Mouse (Mus musculus) liver, adult 2 months (tissue): ENCODE data around the gene Gbx2. TPM values are rescaled to one million over a fixed set of nuclear protein-coding genes. Genes with fewer than 3 reads are reported as not detected.

Experiments
- DNase-seq: peaks from one replicate; pipeline ENCODE4 v3.0.0-alpha.2; 2011; ENCODE audit warnings: low read depth, low spot score; ENCODE audit errors: extremely low read depth
- H3K27ac ChIP-seq: fragments of 200-500 bp; replicated peaks from 2 replicates; pipeline ENCODE4 v1.5.1; 2012; ENCODE audit warnings: low read depth, mild to moderate bottlenecking, control low read depth, inconsistent platforms, low read length; ENCODE audit not compliant: insufficient read depth
- H3K27me3 ChIP-seq: fragments of 200-500 bp; 2 replicates; pipeline ENCODE4 v1.6.1; 2012; ENCODE audit warnings: mild to moderate bottlenecking, moderate library complexity, low read length, inconsistent platforms; ENCODE audit not compliant: control insufficient read depth, insufficient read depth
- H3K36me3 ChIP-seq: fragments of 200-500 bp; 2 replicates; pipeline ENCODE4 v1.6.1; 2012; ENCODE audit warnings: low read length, inconsistent platforms; ENCODE audit not compliant: control insufficient read depth, insufficient read depth
- H3K4me1 ChIP-seq: fragments of 200-500 bp; 2 replicates; pipeline ENCODE4 v1.6.1; 2011; ENCODE audit warnings: low read length; ENCODE audit not compliant: control insufficient read depth, insufficient read depth
- H3K4me3 ChIP-seq: fragments of 200-500 bp; 2 replicates; pipeline ENCODE4 v1.5.1; 2011; ENCODE audit warnings: low read depth, mild to moderate bottlenecking, control low read depth, low read length, moderate library complexity; ENCODE audit not compliant: insufficient read depth
- H3K79me2 ChIP-seq: fragments of 200-500 bp; 2 replicates; pipeline ENCODE4 v1.6.1; 2012; ENCODE audit warnings: inconsistent platforms, mild to moderate bottlenecking, low read length, moderate library complexity; ENCODE audit not compliant: control insufficient read depth, insufficient read depth
- H3K9ac ChIP-seq: fragments of 200-500 bp; 2 replicates; pipeline ENCODE4 v1.6.1; 2012; ENCODE audit warnings: low read depth, mild to moderate bottlenecking, control low read depth, inconsistent platforms, low read length
- CTCF ChIP-seq: fragments of 200-500 bp; IDR thresholded peaks from 2 replicates; pipeline ENCODE4 v1.5.1; 2011; ENCODE audit warnings: low read depth, low read length, control low read depth
- POLR2A ChIP-seq: fragments of 200-500 bp; IDR thresholded peaks from 2 replicates; pipeline ENCODE4 v1.6.1; 2011; ENCODE audit warnings: low read length, control low read depth; ENCODE audit not compliant: insufficient read depth; ENCODE audit errors: extremely low read depth
- WGBS: fragments of 180-500 bp; shearing (Covaris S2); methylation state at CpG from one replicate; pipeline ENCODE4 v1.1.7; 2018; 5-methylcytosine and 5-hydroxymethylcytosine counted together
- polyA plus RNA-seq: library from polyadenylated mRNA; depleted of rRNA; stranded (reverse); fragments of >200 nt; gene quantifications from 2 replicates; pipeline ENCODE4 v1.2.3, GENCODE M21; 2012
- total RNA-seq: library from RNA; depleted of rRNA; stranded (reverse); fragments of >200 nt; gene quantifications from 2 replicates; pipeline ENCODE4 v1.2.3, GENCODE M21; 2014

The Gbx2 gene
- total and polyA plus RNA-seq, 2 experiments, result not detected

DNA sequence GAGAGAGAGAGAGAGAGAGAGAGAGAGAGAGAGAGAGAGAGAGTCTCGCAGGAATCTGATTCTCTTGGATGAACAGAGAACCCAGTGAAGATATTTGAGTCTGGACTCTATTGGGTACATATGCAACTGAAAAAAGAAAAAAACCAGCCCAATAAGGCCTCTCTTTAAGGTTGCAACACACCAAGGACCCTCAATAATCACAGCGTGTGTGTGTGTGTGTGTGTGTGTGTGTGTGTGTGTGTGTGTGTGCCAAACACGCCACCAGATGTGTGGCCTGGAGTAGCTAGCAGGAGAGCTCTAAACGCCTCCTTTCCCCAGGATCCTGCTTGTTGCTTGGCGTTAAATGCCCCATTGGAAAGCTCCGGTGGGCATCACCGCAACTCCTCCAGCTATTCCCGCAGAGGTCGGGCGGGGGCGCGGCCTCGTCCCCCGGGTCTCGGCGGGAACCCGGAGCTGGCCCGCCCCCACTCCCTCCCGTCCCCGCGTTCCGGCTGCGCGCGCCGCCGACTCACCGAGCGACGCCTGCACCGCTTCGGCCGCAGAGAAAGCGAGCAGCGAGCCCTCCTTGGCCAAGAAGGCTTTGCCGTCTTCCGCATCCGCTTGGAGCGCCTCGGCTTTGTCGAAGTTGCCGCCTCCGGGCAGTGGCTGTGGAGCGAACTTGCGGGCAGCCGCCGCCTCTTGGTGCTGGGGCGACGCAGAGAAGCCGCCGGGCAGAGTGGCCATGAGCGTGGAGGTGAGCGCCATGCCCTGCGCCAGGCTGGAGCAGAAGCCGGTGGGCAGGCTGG is 1.1 kb downstream of the Gbx2 start:
- Histone ChIP-seq H3K9ac (no peak overlapping the region), H3K4me3 (no peak overlapping the region), H3K27ac (no peak overlapping the region), H3K27me3 (peaks cover 38% of the 10 kb centered on the region), H3K4me1 (no peaks in the 10 kb centered on the region), H3K36me3 (no peaks in the 10 kb centered on the region), H3K79me2 (no peaks in the 10 kb centered on the region)
- 3% methylated on average over 55 of the region's 55 CpGs for WGBS
- no peak for DNase-seq
- TF ChIP-seq CTCF (no peak), POLR2A (no peak)

DNA sequence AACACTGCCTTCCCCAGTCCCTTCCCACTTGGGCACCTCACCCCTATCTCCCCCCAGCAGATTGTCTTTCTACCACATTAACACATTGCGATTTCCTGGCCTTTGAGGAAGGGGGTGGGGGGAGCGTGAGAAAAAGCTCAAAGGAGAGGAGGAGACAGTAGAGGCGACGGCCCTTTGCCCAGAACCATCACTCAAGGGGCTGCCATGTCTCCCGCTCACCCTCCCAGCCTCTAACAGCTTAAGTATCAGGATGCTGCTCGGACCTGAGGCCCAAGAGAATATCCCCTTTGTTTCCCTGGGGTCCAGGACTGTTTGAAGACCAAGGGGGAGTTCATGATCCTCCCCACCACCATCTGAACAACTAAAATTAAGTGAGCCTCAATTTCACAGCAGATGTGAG is 1.8 kb downstream of the Gbx2 start:
- Histone ChIP-seq H3K4me3 (no peak overlapping the region), H3K9ac (no peak overlapping the region), H3K4me1 (no peaks in the 10 kb centered on the region), H3K36me3 (no peaks in the 10 kb centered on the region), H3K27ac (no peak overlapping the region), H3K79me2 (no peaks in the 10 kb centered on the region), H3K27me3 (peaks cover 40% of the 10 kb centered on the region)
- DNase-seq, result no peak
- 16% methylated on average over 6 of the region's 6 CpGs for WGBS
- TF ChIP-seq POLR2A (no peak), CTCF (no peak)

DNA sequence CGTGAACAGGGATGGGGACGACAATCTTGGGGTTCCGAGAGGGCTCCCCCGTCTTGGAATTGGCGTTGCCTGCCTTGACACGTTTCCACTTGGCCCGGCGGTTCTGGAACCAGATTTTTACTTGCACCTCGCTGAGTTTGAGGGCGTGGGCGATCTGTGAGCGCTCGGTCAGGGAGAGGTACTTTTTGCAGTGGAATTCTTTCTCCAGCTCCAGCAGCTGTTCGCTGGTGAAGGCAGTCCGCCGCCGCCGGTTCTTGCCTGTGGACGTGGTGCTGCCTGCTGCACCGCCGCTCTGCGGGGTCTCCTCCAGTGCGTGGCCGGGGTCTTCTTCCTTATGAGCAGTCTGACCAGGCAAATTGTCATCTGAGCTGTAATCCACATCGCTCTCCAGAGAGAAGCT is 2.3 kb downstream of the Gbx2 start:
- 19% methylated on average over 25 of the region's 25 CpGs for WGBS
- no peak for TF ChIP-seq CTCF
- TF ChIP-seq POLR2A, result no peak
- no peak overlapping the region for H3K9ac ChIP-seq
- no peak for DNase-seq
- H3K4me1 ChIP-seq, result no peaks in the 10 kb centered on the region
- no peaks in the 10 kb centered on the region for H3K36me3 ChIP-seq
- H3K27me3 ChIP-seq, result peaks cover 42% of the 10 kb centered on the region
- no peak overlapping the region for H3K4me3 ChIP-seq
- H3K79me2 ChIP-seq, result no peaks in the 10 kb centered on the region
- no peak overlapping the region for H3K27ac ChIP-seq

DNA sequence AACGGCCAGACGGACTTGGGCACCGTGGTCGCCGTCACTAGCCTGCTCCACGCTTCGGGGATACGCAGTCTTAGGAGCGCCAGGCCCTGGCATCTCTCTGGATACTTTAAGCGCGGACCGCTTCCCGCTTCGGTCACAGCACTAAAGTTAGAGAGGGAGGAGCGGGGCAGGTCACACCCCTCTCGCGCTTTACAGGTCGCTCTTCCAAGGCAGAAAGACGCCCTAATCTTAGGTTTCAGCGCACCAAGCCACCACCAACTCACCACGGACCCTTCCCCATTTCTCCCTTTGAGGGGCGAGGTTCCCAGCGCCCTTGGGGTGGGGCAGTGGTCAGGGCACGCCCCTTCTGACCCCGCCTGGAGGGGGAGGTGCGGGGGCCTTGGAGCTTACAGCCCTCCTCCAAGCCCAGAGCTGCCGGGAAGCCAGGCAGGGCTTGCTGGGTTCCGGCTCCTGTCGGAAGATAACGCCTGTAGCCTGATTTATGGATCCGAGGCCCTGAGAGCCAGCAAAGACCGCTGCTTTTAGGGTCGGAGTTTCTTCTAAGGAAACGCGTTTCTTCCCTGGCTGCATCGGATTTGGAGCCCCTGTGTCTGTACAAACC is 3.8 kb downstream of the Gbx2 start:
- Histone ChIP-seq H3K4me3 (no peak overlapping the region), H3K4me1 (no peaks in the 10 kb centered on the region), H3K36me3 (no peaks in the 10 kb centered on the region), H3K9ac (no peak overlapping the region), H3K79me2 (no peaks in the 10 kb centered on the region), H3K27me3 (peaks cover 43% of the 10 kb centered on the region), H3K27ac (no peak overlapping the region)
- TF ChIP-seq CTCF (no peak), POLR2A (no peak)
- DNase-seq, result no peak
- 4% methylated on average over 36 of the region's 36 CpGs for WGBS

DNA sequence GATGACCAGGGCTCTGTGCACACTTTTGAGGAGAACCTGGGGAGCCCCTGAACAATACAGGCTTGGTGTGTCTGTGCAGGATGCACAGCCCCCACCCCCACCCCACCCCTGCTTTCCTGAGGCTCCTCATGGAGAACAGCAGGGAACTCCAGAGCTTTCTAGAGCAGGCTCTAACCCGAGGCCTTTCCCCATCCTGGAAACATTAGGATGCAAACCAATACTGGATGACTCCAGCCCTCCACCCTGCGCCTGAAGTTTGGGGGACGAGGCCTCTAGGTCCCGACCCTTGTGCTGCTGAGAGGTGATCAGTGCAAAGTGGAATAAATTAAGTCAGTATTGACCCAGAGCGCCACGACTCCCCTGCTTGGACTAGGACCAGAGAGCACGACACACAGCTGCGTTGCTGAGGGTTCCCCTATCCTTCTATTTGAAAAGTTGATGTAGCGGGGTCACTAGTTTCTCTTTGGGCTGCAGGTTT is 4.4 kb downstream of the Gbx2 start:
- Histone ChIP-seq H3K27me3 (peaks cover 38% of the 10 kb centered on the region), H3K36me3 (no peaks in the 10 kb centered on the region), H3K27ac (no peak overlapping the region), H3K79me2 (no peaks in the 10 kb centered on the region), H3K4me3 (no peak overlapping the region), H3K9ac (no peak overlapping the region), H3K4me1 (no peaks in the 10 kb centered on the region)
- TF ChIP-seq CTCF, result no peak
- no peak for TF ChIP-seq POLR2A
- 20% methylated on average over 9 of the region's 9 CpGs for WGBS
- no peak for DNase-seq
